Mouse (Mus musculus): ENCODE data around the gene Glod4. TPM values are rescaled to one million over a fixed set of nuclear protein-coding genes. Genes with fewer than 3 reads are reported as not detected.

Glod4 gene
- polyA plus RNA-seq (2014; fragmentation: Illumina TruSeq; extraction: RNeasy Lipid Tissue Mini Kit (QIAGEN cat#74804)), result 168 TPM

DNA sequence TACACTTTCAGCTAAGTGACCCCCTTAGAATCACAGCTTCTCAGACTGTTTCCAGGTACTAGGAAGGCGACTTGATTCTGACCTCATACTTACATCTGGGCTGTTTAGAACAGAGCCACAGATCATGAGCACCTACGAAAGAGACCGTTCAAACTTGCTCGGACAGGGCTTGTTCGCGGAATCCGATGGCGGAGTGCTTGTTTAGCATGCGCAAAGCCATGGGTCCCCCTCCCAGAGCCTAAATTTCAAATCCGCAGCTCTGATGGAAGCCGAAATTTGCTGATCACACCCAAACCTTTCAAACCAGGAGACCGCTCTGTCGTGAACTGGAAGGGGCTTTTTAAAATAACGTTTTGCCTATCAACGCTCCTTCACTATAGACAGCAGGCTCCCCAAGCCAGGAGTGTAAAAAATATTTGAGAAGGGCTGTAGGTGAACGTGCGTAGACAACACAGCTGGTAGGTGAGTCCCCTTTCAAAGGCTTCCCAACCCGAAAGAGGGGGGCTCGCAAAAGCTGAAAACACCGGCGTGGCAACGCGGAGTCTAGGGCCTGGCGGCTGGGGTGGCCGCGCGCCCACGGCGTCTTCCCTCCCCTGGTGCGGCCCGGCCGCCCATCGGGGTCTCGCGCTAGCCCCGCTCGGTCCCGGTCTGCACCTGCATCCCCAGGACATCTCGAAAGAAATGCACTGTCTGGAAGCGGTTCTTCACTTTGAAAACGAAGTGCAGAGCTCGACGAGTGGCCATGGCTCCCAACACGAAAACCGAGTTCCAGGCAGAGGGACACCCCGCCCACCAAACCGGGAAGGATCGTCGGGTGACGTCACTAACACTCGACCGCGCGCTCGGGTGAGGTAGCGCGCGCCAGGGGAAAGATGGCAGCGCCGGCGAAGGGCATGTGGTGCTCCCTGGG, at the start of gene Glod4, which contains the start of gene Mrm3:
Gene Glod4, minus strand, starts transcription at position 825 of the 910 bp plus-strand sequence.
Gene Mrm3, plus strand, starts transcription at position 815 of the 910 bp plus-strand sequence.

GRCm38 (mm10) chr11:76217390-76217800, 26.1 kb downstream of the Glod4 start, which contains the start of the genes Dbil5 and Gemin4:
TSS of gene Dbil5 (plus strand) at chr11:76217608.
TSS of gene Gemin4 (minus strand) at chr11:76217664.

DNA sequence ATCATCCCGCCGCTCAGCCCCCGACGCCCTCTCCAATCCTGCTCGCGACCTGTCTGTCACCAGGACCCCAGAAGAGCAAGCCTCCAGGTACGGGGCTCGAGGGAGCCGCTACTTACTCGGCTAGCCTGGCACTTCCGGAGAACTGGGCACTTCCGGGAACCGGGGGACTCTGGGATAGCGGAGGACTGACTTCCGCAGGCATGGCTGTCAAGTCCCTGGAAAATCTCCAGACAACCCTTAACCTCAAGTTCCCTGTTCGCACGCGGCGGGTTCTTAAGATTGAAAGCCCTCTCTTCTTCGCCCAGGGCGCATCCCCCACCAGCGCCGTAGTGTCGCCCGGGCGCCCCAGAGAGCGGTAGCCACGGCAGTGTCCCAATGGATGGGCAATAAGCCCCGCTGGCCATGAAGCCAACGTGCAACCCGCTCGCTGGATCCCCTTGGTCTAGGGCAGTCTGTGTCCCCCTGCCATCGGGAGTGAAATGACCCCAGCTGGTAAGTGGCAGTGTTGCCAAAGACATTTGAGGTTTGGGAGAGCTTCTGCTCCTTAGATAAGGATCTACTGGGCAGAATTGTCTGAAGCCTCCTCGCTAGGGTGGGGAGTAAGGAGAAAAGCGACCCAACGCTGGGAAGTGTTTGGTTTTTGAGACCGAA, 63.9 kb downstream of the Glod4 start, which contains the start of the genes Vps53 and Fam57a:
Gene Vps53, minus strand, starts transcription at position 153 of the 651 bp plus-strand sequence.
Gene Fam57a, plus strand, starts transcription at position 177 of the 651 bp plus-strand sequence.

Other genes with a start within 250 kb of the Glod4 start
- gene 1700016K19Rik, start 243.8 kb downstream of the Glod4 start, polyA plus RNA-seq (2014; fragmentation: Illumina TruSeq; extraction: RNeasy Lipid Tissue Mini Kit (QIAGEN cat#74804)), result 4.2 TPM
- 27.5 TPM for gene Rflnb, start 215.9 kb downstream of the Glod4 start, polyA plus RNA-seq (2014; fragmentation: Illumina TruSeq; extraction: RNeasy Lipid Tissue Mini Kit (QIAGEN cat#74804))
- 37.7 TPM for gene Vps53, start 64.1 kb downstream of the Glod4 start, polyA plus RNA-seq (2014; fragmentation: Illumina TruSeq; extraction: RNeasy Lipid Tissue Mini Kit (QIAGEN cat#74804))
- 9.0 TPM for gene Fam57a, start 64.1 kb downstream of the Glod4 start, polyA plus RNA-seq (2014; fragmentation: Illumina TruSeq; extraction: RNeasy Lipid Tissue Mini Kit (QIAGEN cat#74804))
- gene Dbil5, start 26.1 kb downstream of the Glod4 start, polyA plus RNA-seq (2014; fragmentation: Illumina TruSeq; extraction: RNeasy Lipid Tissue Mini Kit (QIAGEN cat#74804)), result not detected
- gene Gemin4, start 26.1 kb downstream of the Glod4 start, polyA plus RNA-seq (2014; fragmentation: Illumina TruSeq; extraction: RNeasy Lipid Tissue Mini Kit (QIAGEN cat#74804)), result 3.9 TPM
- gene Mrm3, start within 50 bp of the Glod4 start, polyA plus RNA-seq (2014; fragmentation: Illumina TruSeq; extraction: RNeasy Lipid Tissue Mini Kit (QIAGEN cat#74804)), result 1.3 TPM
- gene Nxn, start 155.4 kb upstream of the Glod4 start, polyA plus RNA-seq (2014; fragmentation: Illumina TruSeq; extraction: RNeasy Lipid Tissue Mini Kit (QIAGEN cat#74804)), result 9.1 TPM
- gene Timm22, start 163.2 kb upstream of the Glod4 start, polyA plus RNA-seq (2014; fragmentation: Illumina TruSeq; extraction: RNeasy Lipid Tissue Mini Kit (QIAGEN cat#74804)), result 6.6 TPM